15 mouse cellular contexts compared by ENCODE assay signal in the genomic region with DNA sequence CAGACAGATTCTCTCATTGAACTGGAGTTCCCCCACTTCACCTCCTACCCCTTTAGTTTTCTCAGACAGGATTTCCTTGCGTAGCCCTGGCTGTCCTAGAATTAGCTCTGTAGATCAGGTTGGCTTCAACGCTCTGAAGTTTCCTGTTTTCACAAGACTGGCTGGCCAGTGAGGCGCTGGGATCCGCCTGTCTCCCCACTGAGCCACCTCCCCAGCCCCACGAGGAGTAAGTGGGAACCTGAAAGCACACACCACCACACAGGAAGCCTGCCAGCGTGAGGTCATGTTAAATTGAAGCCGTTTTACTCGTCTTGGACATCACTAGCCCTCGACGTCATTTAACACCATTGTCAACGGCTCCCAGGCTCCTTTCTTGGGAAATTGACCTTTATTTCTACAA. TPM values are rescaled to one million over a fixed set of nuclear protein-coding genes. Genes with fewer than 3 reads are reported as not detected.
DNase-seq lines count a peak whose midpoint lies in the region; ATAC-seq and TF ChIP-seq lines count a peak whose summit lies in the region.
"Had no signal": no experiment of that assay in that cellular context is flagged by ENCODE, and none has a peak within 500 bp of the region (broad histone marks: within the 10 kb centered on the region; RNA-seq: fewer than 3 reads in every experiment).

No protein-coding gene starts in this region.

- TF ChIP-seq CTCF in E14TG2a.4 (conservative IDR thresholded peaks at IDR 0.05; ENCODE audit: low read length), result no peak

- DNase-seq in layer of hippocampus, adult 9-10 months (ENCODE audit: low spot score), result no peak
- DNase-seq in layer of hippocampus, postnatal 36 days, result no peak
- no peak for DNase-seq in cerebellum, postnatal 14 days

- H3K36me3 ChIP-seq in E14TG2a.4 (ENCODE audit: insufficient read depth, low read length), result no peaks in the 10 kb centered on the region
- H3K36me3 ChIP-seq: forebrain, embryonic 10.5 days; heart, embryonic 12.5 days; heart, embryonic 15.5 days had no signal

- no peaks in the 10 kb centered on the region for H3K9me3 ChIP-seq in E14TG2a.4 (ENCODE audit: low read length)
- H3K9me3 ChIP-seq: forebrain, embryonic 13.5 days; G1E; heart, embryonic 12.5 days; heart, embryonic 15.5 days had no signal

- peaks cover 50% of the 10 kb centered on the region for H3K4me1 ChIP-seq in E14TG2a.4 (replicated peaks; ENCODE audit: low read depth, low read length)

- H3K27me3 ChIP-seq in E14TG2a.4 (ENCODE audit: insufficient read depth, low read length), result peaks cover 11% of the 10 kb centered on the region
- H3K27me3 ChIP-seq: forebrain, embryonic 13.5 days; heart, embryonic 12.5 days; heart, embryonic 15.5 days; Patski had no signal

- peak; percentile 66 for ATAC-seq in granulocyte monocyte progenitor cell, adult 5-6 weeks (replicated peaks; ENCODE audit: poor library complexity, severe bottlenecking)
- 0 out of 2 replicates have a peak, but pooled peaks have one; percentile 16 for ATAC-seq in megakaryocyte progenitor cell, adult 5-6 weeks (replicated peaks; ENCODE audit: poor library complexity)
- ATAC-seq: forebrain, embryonic 13.5 days; forebrain, embryonic 16.5 days; Patski had no signal

- H3K4me3 ChIP-seq in E14TG2a.4 (replicated peaks; ENCODE audit: low read length), result peak overlapping the region; percentile 71; the same call in 1 of the 2 replicates
- H3K4me3 ChIP-seq: forebrain, embryonic 10.5 days; forebrain, embryonic 13.5 days; heart, embryonic 12.5 days; heart, embryonic 15.5 days had no signal

RNA-seq across cellular contexts. Expression of a gene that starts 3.8 kb away (rescaled TPM):
- total RNA-seq in granulocyte monocyte progenitor cell, adult 5-6 weeks (2014; fragmentation: Nextera tagmentation), result 10.3 and 15.2 TPM in 2 replicates
- total RNA-seq in granulocyte monocyte progenitor cell, adult 5-6 weeks (2017), result 8.5 and 12.9 TPM in 2 replicates
- 8.9 and 11.2 TPM in 2 replicates for total RNA-seq in megakaryocyte progenitor cell, adult 5-6 weeks (2015)
- 2.3 and 5.0 TPM in 2 replicates for total RNA-seq in megakaryocyte progenitor cell, adult 5-6 weeks (2017)
- 10 to 100 TPM; 23.4 to 24.1 TPM for total RNA-seq in layer of hippocampus, postnatal 36 days (2021)

RNA-seq across cellular contexts. Expression of a gene that starts 14.6 kb away (rescaled TPM):
- total RNA-seq in granulocyte monocyte progenitor cell, adult 5-6 weeks (2014; fragmentation: Nextera tagmentation), result 9.7 and 15.5 TPM in 2 replicates
- 15.9 and 19.6 TPM in 2 replicates for total RNA-seq in granulocyte monocyte progenitor cell, adult 5-6 weeks (2017)
- total RNA-seq in megakaryocyte progenitor cell, adult 5-6 weeks (2015), result 19.2 and 23.1 TPM in 2 replicates
- total RNA-seq in megakaryocyte progenitor cell, adult 5-6 weeks (2017), result 19.1 and 20.9 TPM in 2 replicates
- total RNA-seq in layer of hippocampus, postnatal 36 days (2021), result 1 to 10 TPM; 4.7 to 5.0 TPM

RNA-seq across cellular contexts. Expression of a gene that starts 33.9 kb away (rescaled TPM):
- not detected in 2 replicates for total RNA-seq in granulocyte monocyte progenitor cell, adult 5-6 weeks (2014; fragmentation: Nextera tagmentation)
- not detected in 2 replicates for total RNA-seq in granulocyte monocyte progenitor cell, adult 5-6 weeks (2017)
- not detected in 2 replicates for total RNA-seq in megakaryocyte progenitor cell, adult 5-6 weeks (2015)
- total RNA-seq in megakaryocyte progenitor cell, adult 5-6 weeks (2017), result not detected in 2 replicates
- 1 to 10 TPM; 4.3 to 4.6 TPM for total RNA-seq in layer of hippocampus, postnatal 36 days (2021)
- total RNA-seq: heart, postnatal 10 days; heart, postnatal 4 days had no signal

RNA-seq across cellular contexts. Expression of a gene that starts 41.9 kb away (rescaled TPM):
- 7.4 and 8.9 TPM in 2 replicates for total RNA-seq in granulocyte monocyte progenitor cell, adult 5-6 weeks (2014; fragmentation: Nextera tagmentation)
- total RNA-seq in granulocyte monocyte progenitor cell, adult 5-6 weeks (2017), result 10.3 and 10.9 TPM in 2 replicates
- 5.9 TPM in 2 replicates for total RNA-seq in megakaryocyte progenitor cell, adult 5-6 weeks (2015)
- total RNA-seq in megakaryocyte progenitor cell, adult 5-6 weeks (2017), result 8.4 and 10.2 TPM in 2 replicates
- 10 to 100 TPM; 16.8 to 17.3 TPM for total RNA-seq in layer of hippocampus, postnatal 36 days (2021)

RNA-seq across cellular contexts. Expression of a gene that starts 59.6 kb away (rescaled TPM):
- 2.3 and 6.2 TPM in 2 replicates for total RNA-seq in granulocyte monocyte progenitor cell, adult 5-6 weeks (2014; fragmentation: Nextera tagmentation)
- total RNA-seq in granulocyte monocyte progenitor cell, adult 5-6 weeks (2017), result 2.5 and 5.9 TPM in 2 replicates
- total RNA-seq in megakaryocyte progenitor cell, adult 5-6 weeks (2015), result 3.6 and 4.1 TPM in 2 replicates
- total RNA-seq in megakaryocyte progenitor cell, adult 5-6 weeks (2017), result 2.0 and 2.8 TPM in 2 replicates
- total RNA-seq in layer of hippocampus, postnatal 36 days (2021), result 10 to 100 TPM in 1 of 2 experiments, 1 to 10 TPM in 1; 7.6 to 11.5 TPM

Comparison
In these comparisons a context has a peak if more than half of its experiments do, and no peak if none do; other contexts are left out.
1. RNA of a gene that starts 33.9 kb away (total RNA-seq): 4.3 to 4.6 TPM in layer of hippocampus, postnatal 36 days; not detected in granulocyte monocyte progenitor cell, adult 5-6 weeks and not detected in megakaryocyte progenitor cell, adult 5-6 weeks; every median in the first group is over 4 times any median in the second.